Mouse (Mus musculus) liver, postnatal 0 days (tissue): ENCODE measurements at regions not wholly inside any gene's neighbourhood (a gene's known extent, or its start where the extent isn't known, plus 50 kb on each side); places are given as distances from the start of the nearest gene placed in this dataset.

ENCODE experiments used
- CTCF ChIP-seq: sonication (generic); IDR thresholded peaks from 2 replicates; pipeline ENCODE4 v1.5.1; 2016; ENCODE audit warnings: antibody characterized with exemption, low read depth
- EP300 ChIP-seq: IDR thresholded peaks from 2 replicates; pipeline ENCODE4 v1.6.1; 2016; ENCODE audit warnings: antibody characterized with exemption, low read depth, mild to moderate bottlenecking

DNA sequence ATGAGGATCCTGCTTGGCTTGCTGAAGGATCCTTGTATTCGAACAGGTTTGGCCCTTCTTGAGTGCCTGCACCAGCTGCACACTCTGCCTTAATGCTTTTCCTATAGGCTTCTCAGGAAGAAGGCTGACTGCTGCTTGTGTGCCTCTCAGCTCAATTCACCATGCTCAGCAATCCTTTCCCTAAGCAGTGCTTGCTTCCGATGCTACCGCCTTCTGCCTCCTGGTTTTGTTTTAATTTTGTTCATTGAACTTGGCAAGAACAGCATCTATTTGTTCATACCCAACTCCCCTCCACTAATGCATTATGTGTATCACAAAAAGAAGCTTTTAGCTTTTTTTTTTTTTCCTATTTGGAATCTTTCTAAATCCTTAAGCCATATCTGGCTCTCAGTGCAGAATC is 3053.5 kb upstream of the Lrrc6 start:
- TF ChIP-seq CTCF = no peak
- no peak for TF ChIP-seq EP300
